Mouse (Mus musculus): ENCODE results near the gene Evpl.

DNA sequence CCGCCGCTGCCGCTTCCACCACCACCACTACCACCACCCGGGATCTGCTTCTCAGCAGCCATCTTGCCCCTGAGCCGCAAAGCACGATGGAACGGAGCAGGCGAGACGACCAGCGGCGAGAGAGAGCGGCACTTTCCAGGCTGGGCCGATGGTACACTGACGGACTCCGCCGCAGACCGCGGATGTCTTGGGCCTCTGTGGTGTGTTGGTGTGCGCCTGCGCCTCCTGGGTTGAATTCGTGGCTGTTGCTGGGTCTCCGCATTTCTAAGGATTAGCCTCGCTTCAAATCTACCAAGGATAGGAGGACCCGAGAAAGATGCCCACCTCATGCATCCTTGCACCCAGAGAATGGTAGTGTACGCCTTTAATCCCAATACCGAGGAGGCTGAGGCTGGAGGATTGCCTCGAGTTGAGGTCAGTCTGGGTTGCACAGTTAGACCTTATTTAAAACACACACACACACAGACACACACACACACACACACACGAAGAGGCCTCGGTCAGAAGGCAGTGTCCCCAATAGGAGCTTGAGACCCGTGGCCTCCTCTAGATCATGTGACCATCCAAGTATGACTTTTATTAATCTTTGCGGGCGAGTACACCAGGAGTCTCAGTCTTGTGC lies 36.3 kb upstream of the Evpl start, which contains the start of gene Srp68:
- no peak for TF ChIP-seq GATA1 (IDR thresholded peaks at IDR 0.05; ENCODE audit: low read length)
- no peak for TF ChIP-seq TAL1 (IDR thresholded peaks at IDR 0.05; ENCODE audit: low read length)
